Mouse (Mus musculus) brain, embryonic 14.5 days (tissue): ENCODE measurements around the gene Cspg4.

Experiments used
- CTCF ChIP-seq: fragments of 200-500 bp; IDR thresholded peaks from 2 replicates; pipeline ENCODE4 v1.5.1; 2012; ENCODE audit warnings: inconsistent platforms, mild to moderate bottlenecking, moderate library complexity, borderline replicate concordance; ENCODE audit not compliant: insufficient read depth, insufficient read length; ENCODE audit errors: extremely low read depth
- POLR2A ChIP-seq: fragments of 200-500 bp; IDR thresholded peaks from 2 replicates; pipeline ENCODE4 v1.6.1; 2012; ENCODE audit warnings: mild to moderate bottlenecking, inconsistent platforms, borderline replicate concordance; ENCODE audit not compliant: poor library complexity, insufficient read depth, insufficient read length, severe bottlenecking; ENCODE audit errors: extremely low read depth

DNA sequence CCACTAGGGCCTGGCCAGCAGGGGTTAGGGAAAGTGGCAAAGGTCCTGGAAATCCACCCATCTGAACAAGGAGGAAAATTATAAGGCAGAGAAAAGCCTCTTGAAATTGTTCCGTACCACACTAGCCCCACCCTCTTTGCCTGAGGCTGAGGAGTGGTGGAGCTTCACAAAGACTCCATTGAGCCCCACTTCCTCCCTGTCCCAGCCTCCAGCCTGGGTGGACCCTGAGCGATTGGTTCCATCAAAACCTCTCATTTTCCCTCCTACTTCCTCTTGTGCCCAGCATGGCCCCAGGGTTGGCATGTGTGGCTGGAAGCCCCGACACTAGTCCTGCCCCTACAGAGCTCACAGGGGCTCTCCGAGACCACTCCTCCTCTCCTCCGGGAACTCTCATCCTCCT is 12.5 kb downstream of the Cspg4 start:
- no peak for TF ChIP-seq CTCF
- no peak for TF ChIP-seq POLR2A
